Mouse (Mus musculus): Measurements from ENCODE around the gene Rgl1.

- TF ChIP-seq CTCF (IDR thresholded peaks at IDR 0.05; ENCODE audit: borderline replicate concordance, control insufficient read depth, extremely low read depth, insufficient read depth, low read length, poor library complexity) (no peak), POLR2A (IDR thresholded peaks at IDR 0.05; ENCODE audit: control insufficient read depth, extremely low read depth, insufficient read depth, low read length, poor library complexity) (no peak)
Measured at GRCm38 (mm10) chr1:152538817-152539216, 227.3 kb downstream of the Rgl1 start.
